Mouse (Mus musculus): Measurements from ENCODE around the gene Zpbp2. TPM values are rescaled to one million over a fixed set of nuclear protein-coding genes. Genes with fewer than 3 reads are reported as not detected.

Zpbp2 gene
- polyA plus RNA-seq, 1 experiment from 2014 or later, result 0.62 TPM

DNA sequence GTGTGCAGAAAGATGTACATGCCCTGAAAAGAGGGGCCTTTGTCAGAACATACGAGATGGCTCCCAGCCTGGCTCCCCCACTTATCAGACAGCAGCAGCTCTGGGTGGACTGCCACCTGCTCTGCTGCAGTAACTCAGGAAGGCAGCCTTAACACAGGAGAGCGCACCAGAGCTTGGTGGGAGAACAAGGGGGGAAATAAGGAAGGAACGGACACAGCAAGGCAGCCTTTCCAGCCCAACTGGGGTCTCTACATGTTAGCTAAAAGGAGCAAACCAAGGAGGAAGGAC lies 32.3 kb downstream of the Zpbp2 start:
- peaks cover 94% of the 10 kb centered on the region for H3K4me1 ChIP-seq (replicated peaks)
- H3K27ac ChIP-seq (replicated peaks), result peak overlapping the region; percentile 100

DNA sequence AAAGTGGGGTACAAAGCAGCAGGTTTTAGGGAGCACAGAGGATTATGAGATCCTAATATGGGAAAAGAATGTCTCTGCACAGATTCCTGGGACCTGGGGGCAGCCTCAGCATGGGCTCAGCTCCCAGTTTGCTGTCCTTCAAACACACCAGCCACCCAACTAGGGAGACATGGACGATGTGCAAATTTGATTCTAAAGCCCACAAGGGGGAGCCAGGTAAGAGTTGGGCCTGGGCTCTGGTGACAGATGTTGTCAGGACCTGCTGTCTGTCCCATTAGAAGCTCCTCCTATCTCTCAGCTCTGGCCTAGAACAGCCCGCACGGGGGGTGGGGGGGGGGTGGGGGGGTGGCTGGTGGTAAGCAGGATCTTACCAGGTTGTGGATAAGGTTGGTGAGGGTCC lies 32.7 kb downstream of the Zpbp2 start:
- WGBS (ENCODE audit: insufficient replicate concordance), result 18% methylated on average over 3 of the region's 3 CpGs
- H3K4me2 ChIP-seq, result peak overlapping the region; percentile 84
- no peaks in the 10 kb centered on the region for H3K9me3 ChIP-seq (replicated peaks)
- H3K4me1 ChIP-seq (replicated peaks), result peaks cover 94% of the 10 kb centered on the region
- peak overlapping the region; percentile 71 for H3K4me3 ChIP-seq (replicated peaks)
- ATAC-seq (ENCODE audit: insufficient read depth), result peak; percentile 29
- H3K27ac ChIP-seq (replicated peaks), result peak overlapping the region; percentile 100
- H3K9ac ChIP-seq, result peak overlapping the region; percentile 77
- peaks cover 18% of the 10 kb centered on the region for H3K36me3 ChIP-seq (replicated peaks)
- H3K27me3 ChIP-seq, result no peaks in the 10 kb centered on the region

More for the DNA sequence above, 32.3 kb downstream of the Zpbp2 start:
- Histone ChIP-seq H3K4me2 (peak overlapping the region; percentile 84), H3K36me3 (replicated peaks) (peaks cover 18% of the 10 kb centered on the region), H3K4me3 (replicated peaks) (peak overlapping the region; percentile 71), H3K9ac (peak overlapping the region; percentile 77), H3K9me3 (replicated peaks) (no peaks in the 10 kb centered on the region), H3K27me3 (no peaks in the 10 kb centered on the region)
- 25% methylated on average over 3 of the region's 3 CpGs for WGBS (ENCODE audit: insufficient replicate concordance)
- ATAC-seq (ENCODE audit: insufficient read depth), result peak; percentile 76

DNA sequence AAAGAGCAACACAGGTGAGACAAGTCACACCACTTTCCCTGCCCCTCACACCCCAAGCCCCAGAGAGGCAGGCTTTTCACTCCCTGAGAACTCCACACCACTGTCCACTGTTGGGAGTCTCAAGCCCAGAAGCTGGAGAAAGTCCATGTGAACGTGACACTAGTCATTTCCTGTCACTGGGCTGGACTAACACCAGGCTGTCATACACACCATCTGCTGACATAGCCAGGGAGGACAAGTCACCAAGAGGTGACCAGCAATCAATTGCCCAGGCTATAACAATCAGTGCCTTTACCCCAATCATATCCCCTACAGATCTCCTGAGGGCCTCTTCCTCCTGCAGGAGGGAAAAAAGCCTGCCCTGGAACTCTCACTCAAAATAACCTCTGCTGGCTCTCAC lies 33.2 kb downstream of the Zpbp2 start:
- 17% methylated on average over 1 of the region's 1 CpGs for WGBS (ENCODE audit: insufficient replicate concordance)

DNA sequence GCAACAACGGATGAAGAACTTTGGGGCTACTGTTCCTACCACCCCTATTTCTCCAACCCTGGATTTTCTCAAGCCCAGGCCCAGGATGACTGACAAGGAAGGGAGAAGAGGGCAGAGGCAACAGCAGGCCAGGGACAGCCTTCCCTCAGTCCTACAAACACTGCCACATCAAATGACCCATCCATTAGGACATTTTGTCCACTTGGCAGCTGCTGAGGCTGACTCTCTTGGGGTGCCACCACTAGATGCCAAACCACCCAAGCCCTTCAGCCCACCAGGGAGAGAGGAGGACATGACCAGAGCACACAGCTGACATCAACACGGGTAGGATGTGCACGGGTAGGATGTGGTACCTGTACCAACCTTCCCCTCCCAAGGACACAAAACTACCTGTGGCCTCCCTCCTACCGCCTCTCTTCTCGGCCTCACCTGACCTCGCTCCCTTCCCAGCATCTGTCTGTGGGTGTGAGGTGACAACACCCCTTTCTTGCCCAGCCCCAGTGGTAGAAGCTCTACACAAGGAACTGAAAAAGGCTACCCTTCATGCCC lies 33.8 kb downstream of the Zpbp2 start:
- peak overlapping the region; percentile 100 for H3K27ac ChIP-seq (replicated peaks)
- H3K4me1 ChIP-seq (replicated peaks), result peaks cover 94% of the 10 kb centered on the region
- H3K27me3 ChIP-seq, result no peaks in the 10 kb centered on the region
- H3K9me3 ChIP-seq (replicated peaks), result no peaks in the 10 kb centered on the region
- 74% methylated on average over 6 of the region's 6 CpGs for WGBS (ENCODE audit: insufficient replicate concordance)
- peak overlapping the region; percentile 84 for H3K4me2 ChIP-seq
- peak overlapping the region; percentile 71 for H3K4me3 ChIP-seq (replicated peaks)
- peak overlapping the region; percentile 77 for H3K9ac ChIP-seq
- peaks cover 18% of the 10 kb centered on the region for H3K36me3 ChIP-seq (replicated peaks)
- ATAC-seq (ENCODE audit: insufficient read depth), result no peak

More for the DNA sequence above, 33.2 kb downstream of the Zpbp2 start:
- H3K27me3 ChIP-seq, result no peaks in the 10 kb centered on the region
- H3K4me2 ChIP-seq, result peak overlapping the region; percentile 84
- H3K4me3 ChIP-seq (replicated peaks), result peak overlapping the region; percentile 71
- H3K36me3 ChIP-seq (replicated peaks), result peaks cover 18% of the 10 kb centered on the region
- no peak for ATAC-seq (ENCODE audit: insufficient read depth)
- H3K4me1 ChIP-seq (replicated peaks), result peaks cover 94% of the 10 kb centered on the region
- no peaks in the 10 kb centered on the region for H3K9me3 ChIP-seq (replicated peaks)
- peak overlapping the region; percentile 77 for H3K9ac ChIP-seq
- peak overlapping the region; percentile 100 for H3K27ac ChIP-seq (replicated peaks)

DNA sequence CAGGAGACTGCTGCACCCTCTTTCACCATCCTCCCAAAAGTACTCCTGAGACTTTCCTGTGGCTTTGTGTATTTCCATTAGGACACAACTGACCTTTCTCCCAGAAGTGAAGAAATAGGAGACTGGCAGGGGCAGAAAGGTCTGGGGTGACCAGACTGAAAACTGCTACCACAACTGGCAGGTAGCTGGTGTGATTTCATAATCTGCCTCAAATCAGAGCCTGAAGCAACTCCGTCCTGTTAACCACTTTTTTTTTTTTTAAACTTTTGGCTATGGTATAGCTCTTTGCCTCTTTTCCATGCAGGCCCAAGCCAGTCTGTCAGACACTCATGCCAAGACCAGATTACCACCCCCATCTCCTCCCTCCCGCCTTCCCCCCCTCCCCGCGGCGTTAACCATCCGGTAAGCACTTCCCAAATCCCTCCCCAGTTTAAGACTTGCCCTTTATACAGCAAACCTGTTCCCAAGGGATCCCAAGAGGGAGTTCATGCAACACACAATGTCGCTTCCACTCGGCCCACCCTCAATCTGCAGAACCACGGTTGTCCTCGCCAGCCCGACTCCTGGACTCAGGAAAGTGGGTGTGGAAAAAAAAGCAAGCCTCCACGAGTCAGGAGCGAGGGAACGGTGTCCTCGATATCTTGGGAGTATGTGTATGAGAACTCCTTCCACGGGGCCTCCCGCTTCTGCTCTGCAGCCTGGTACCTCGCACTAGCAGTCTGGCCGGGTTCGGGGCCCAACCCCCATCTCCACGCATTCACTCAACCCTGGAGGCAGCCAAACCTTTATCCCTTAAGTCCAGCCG lies 35.4 kb downstream of the Zpbp2 start:
- peaks cover 83% of the 10 kb centered on the region for H3K4me1 ChIP-seq (replicated peaks)
- H3K9ac ChIP-seq, result peak overlapping the region; percentile 77
- H3K4me3 ChIP-seq (replicated peaks), result peak overlapping the region; percentile 71
- H3K27me3 ChIP-seq, result no peaks in the 10 kb centered on the region
- peak overlapping the region; percentile 84 for H3K4me2 ChIP-seq
- peaks cover 18% of the 10 kb centered on the region for H3K36me3 ChIP-seq (replicated peaks)
- no peak for ATAC-seq (ENCODE audit: insufficient read depth)
- no peaks in the 10 kb centered on the region for H3K9me3 ChIP-seq (replicated peaks)
- peak overlapping the region; percentile 100 for H3K27ac ChIP-seq (replicated peaks)
- WGBS (ENCODE audit: insufficient replicate concordance), result 1% methylated on average over 22 of the region's 22 CpGs

DNA sequence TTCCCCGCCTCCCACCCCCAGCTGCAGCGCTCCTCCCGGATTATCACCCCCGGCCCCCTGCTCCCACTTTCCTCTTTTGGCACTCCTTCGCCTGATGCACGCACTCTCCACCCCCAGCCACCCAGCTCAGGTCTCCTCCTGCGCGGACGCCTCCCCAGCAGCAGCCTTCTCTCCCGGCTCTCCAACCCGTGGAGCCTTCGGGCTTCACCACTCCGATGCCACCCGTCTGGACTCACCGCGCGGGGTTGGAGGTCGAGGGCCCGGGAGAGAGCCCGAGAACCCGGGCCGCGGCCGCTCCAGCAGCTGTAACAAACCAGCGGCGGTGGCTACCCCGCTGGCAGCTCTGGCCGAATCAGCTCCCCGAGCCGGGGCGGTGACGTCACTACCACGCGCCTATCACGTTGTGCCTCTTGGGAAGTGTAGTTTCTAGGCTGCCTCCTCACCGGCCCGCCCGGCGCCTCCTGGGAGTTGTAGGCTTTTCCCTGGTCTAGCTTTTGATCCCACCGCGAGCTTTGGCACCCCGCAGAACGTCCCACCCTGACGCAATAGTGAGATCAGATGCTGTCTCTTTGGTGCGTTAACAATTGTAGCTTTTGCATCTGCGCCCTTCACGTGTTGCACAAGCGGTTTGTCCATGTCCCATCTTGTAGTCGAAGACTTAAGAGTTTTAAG lies 36.1 kb downstream of the Zpbp2 start, which contains the start of gene Ormdl3:
Ormdl3 (minus strand) TSS at position 477 of the 672 bp plus-strand sequence.
- peak; percentile 67 for ATAC-seq (ENCODE audit: insufficient read depth)
- no peaks in the 10 kb centered on the region for H3K27me3 ChIP-seq
- no peaks in the 10 kb centered on the region for H3K9me3 ChIP-seq (replicated peaks)
- peaks cover 16% of the 10 kb centered on the region for H3K36me3 ChIP-seq (replicated peaks)
- H3K4me3 ChIP-seq (replicated peaks), result peak within 1 kb of the TSS; percentile 71
- H3K9ac ChIP-seq, result peak within 1 kb of the TSS; percentile 77
- H3K27ac ChIP-seq (replicated peaks), result peak within 1 kb of the TSS; percentile 100
- peak within 1 kb of the TSS; percentile 84 for H3K4me2 ChIP-seq
- under 1% methylated on average over 49 of the region's 49 CpGs for WGBS (ENCODE audit: insufficient replicate concordance)
- peaks cover 82% of the 10 kb centered on the region for H3K4me1 ChIP-seq (replicated peaks)

DNA sequence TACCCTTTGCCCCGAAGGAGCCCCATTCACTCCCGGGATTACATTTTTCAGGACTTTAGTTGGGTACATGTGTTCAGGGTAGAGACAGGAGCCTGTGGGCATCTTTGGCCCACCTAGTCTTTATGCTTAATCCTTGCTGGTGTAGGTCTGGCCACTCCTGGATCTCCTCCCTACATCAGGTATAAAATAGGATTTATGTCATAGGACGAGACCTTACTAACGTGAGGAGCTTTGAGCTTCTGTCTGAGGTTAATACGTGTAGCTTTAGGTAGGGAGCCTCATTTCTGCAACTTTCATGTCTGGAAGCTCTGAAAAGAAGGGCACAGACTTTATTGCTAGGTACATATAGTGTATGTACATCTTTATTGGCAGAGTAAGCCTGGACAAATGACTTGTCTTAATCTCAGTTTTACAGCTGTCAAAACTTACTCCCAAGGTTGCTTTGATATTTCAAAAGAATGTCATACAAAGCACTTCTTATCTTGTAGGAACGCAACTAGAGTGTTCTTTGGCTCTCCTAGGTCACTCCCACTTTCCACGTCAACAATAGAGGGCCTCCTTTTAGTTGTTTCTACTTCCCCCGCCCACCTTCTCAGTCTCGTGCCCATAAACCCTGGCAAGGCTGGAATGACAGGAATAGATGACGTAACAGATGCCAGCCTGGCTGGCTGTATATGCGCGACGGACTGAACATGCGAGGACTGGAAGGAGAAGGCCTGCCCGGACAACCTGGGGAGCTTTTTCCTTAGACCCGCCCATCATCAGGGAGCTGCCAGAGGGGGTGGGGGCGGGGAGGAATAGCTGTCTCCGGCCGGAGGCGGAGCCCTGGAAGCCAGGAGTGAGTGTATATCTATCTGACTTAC lies 37.0 kb downstream of the Zpbp2 start:
- peaks cover 7% of the 10 kb centered on the region; the same call in 1 of the 2 replicates for H3K27me3 ChIP-seq
- H3K27ac ChIP-seq (replicated peaks), result peak overlapping the region; percentile 100
- H3K9ac ChIP-seq, result peak overlapping the region; percentile 53
- no peaks in the 10 kb centered on the region for H3K9me3 ChIP-seq (replicated peaks)
- ATAC-seq (ENCODE audit: insufficient read depth), result peak; percentile 60
- H3K4me3 ChIP-seq (replicated peaks), result peak overlapping the region; percentile 71
- H3K4me1 ChIP-seq (replicated peaks), result peaks cover 81% of the 10 kb centered on the region
- 7% methylated on average over 20 of the region's 20 CpGs for WGBS (ENCODE audit: insufficient replicate concordance)
- H3K36me3 ChIP-seq (replicated peaks), result peaks cover 9% of the 10 kb centered on the region; the same call in 1 of the 2 replicates
- H3K4me2 ChIP-seq, result peak overlapping the region; percentile 84

DNA sequence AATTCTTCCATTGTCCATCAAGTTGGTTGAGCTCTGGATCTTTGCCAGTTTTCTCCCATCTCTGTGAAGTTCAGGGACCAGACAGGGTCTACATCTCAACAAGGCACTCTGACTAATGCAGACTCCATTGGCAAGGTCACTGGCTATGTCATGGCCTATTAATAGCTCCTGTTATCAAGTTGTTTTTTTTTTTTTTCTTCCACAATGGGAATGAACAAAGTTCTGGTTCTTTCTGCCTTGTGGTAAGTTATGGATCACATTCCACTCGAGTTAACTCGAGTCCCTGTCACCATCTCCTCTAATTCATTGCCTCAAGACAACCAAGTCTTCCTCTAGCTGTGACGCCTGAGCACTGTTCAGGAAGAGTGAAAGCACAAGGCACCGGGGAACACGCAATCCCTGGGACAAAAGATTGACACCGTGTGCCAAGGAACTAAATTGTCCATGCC lies 38.0 kb downstream of the Zpbp2 start:
- H3K27ac ChIP-seq (replicated peaks), result peak overlapping the region; percentile 100
- peaks cover 7% of the 10 kb centered on the region; the same call in 1 of the 2 replicates for H3K27me3 ChIP-seq
- peak overlapping the region; percentile 71 for H3K4me3 ChIP-seq (replicated peaks)
- peak overlapping the region; percentile 53; the same call in 1 of the 2 replicates for H3K9ac ChIP-seq
- H3K9me3 ChIP-seq (replicated peaks), result no peaks in the 10 kb centered on the region
- 48% methylated on average over 6 of the region's 6 CpGs for WGBS (ENCODE audit: insufficient replicate concordance)
- no peak for ATAC-seq (ENCODE audit: insufficient read depth)
- peaks cover 7% of the 10 kb centered on the region; the same call in 1 of the 2 replicates for H3K36me3 ChIP-seq (replicated peaks)
- peak overlapping the region; percentile 84 for H3K4me2 ChIP-seq
- peaks cover 72% of the 10 kb centered on the region for H3K4me1 ChIP-seq (replicated peaks)

DNA sequence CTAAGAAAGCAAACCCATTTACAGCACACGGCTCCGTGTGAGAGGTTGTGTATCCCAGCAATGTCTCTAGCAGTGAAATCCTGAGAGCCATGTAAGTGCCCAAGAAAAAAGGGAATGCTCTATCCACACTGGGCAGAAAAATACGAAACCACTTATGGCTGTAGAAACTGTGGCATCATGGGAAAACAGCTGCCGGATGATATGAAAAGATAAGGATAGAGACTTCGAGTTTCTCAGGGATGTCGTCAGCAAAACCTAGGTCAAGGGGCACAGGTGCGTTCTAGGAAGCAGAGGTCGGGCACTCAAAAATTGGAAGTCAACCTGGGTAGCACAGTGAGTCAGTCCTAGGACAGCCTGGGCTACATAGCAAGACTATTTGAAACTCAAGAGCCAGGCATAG lies 38.4 kb downstream of the Zpbp2 start:
- Histone ChIP-seq H3K9ac (no peak overlapping the region), H3K4me3 (replicated peaks) (no peak overlapping the region), H3K4me1 (replicated peaks) (peaks cover 67% of the 10 kb centered on the region), H3K27me3 (peaks cover 12% of the 10 kb centered on the region), H3K27ac (replicated peaks) (peak overlapping the region; percentile 100), H3K36me3 (replicated peaks) (peaks cover 2% of the 10 kb centered on the region; the same call in 1 of the 2 replicates), H3K4me2 (peak overlapping the region; percentile 84), H3K9me3 (replicated peaks) (no peaks in the 10 kb centered on the region)
- ATAC-seq (ENCODE audit: insufficient read depth), result no peak
- 51% methylated on average over 8 of the region's 8 CpGs for WGBS (ENCODE audit: insufficient replicate concordance)

DNA sequence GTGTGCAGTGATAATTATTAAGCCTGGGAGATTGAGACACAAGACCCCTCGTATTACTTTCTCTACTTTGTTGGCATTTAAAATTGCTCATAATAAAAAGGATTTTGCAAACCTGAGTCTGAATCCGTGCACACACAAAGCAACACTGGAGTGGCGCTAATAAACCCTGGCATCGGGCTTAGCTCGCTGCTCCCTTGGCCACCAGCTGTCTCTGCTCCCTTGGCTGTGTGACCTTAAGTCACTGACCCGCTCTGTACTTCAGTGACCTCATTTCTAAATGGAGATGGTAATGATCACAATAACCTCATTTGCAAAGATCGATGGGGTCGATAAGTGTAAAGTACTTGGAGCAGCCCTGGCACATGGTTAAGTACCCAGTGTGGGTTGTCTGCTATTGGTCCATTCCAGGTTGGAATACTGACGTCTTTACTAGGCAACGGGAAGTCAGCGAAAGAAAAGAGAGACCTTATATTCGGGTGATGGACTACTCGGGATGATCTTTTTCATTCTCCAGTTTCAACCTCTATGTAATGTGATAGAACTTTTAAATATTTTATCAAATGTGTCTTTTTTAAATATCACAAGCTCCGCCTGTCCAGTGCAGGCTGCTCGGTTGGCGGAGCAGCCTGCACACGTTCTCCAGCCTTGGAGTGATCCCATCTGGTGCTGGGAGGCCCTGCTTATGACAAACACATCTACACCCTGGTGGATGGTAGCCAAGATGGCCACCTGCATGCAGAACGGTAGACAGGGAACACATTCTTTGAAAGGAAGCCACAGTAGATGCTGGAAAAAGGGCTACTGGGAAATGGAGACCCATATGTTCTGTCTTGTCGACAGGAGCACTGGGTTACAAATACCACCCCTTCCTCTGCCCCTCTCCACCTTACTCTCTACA lies 39.9 kb downstream of the Zpbp2 start:
- no peak overlapping the region for H3K27ac ChIP-seq (replicated peaks)
- H3K4me1 ChIP-seq (replicated peaks), result peaks cover 52% of the 10 kb centered on the region
- H3K27me3 ChIP-seq, result peaks cover 17% of the 10 kb centered on the region
- H3K4me2 ChIP-seq, result no peak overlapping the region
- H3K9me3 ChIP-seq (replicated peaks), result no peaks in the 10 kb centered on the region
- no peaks in the 10 kb centered on the region for H3K36me3 ChIP-seq (replicated peaks)
- 70% methylated on average over 19 of the region's 19 CpGs for WGBS (ENCODE audit: insufficient replicate concordance)
- no peak overlapping the region for H3K9ac ChIP-seq
- no peak for ATAC-seq (ENCODE audit: insufficient read depth)
- H3K4me3 ChIP-seq (replicated peaks), result no peak overlapping the region
